Mouse (Mus musculus): ENCODE measurements at regions not wholly inside any gene's neighbourhood (a gene's known extent, or its start where the extent isn't known, plus 50 kb on each side); places are given as distances from the start of the nearest gene placed in this dataset.

GRCm38 (mm10) chr15:62125718-62126117 is 1202.9 kb upstream of the A1bg start:
- TF ChIP-seq POLR2A (IDR thresholded peaks at IDR 0.05; ENCODE audit: low read depth, low read length): no peak
- no peak for TF ChIP-seq CTCF (IDR thresholded peaks at IDR 0.05; ENCODE audit: extremely low read depth, insufficient read depth, insufficient read length, insufficient replicate concordance)

Data from spleen, adult 2 months (tissue).